Mouse (Mus musculus) adrenal gland, postnatal 4 days (tissue): Measurements from ENCODE around the gene Gpsm2. TPM values are rescaled to one million over a fixed set of nuclear protein-coding genes. Genes with fewer than 3 reads are reported as not detected.
"Not testable (repeated sequence)": the region's sequence is repeated elsewhere in the genome, so short reads cannot be mapped to it uniquely, and the experiment has no call there.

ENCODE experiments used
- DNase-seq, 2 experiments: peaks; one replicate each; pipeline ENCODE4 v3.0.0; 2021 to 2022; ENCODE audit warnings: low spot score in 2 of 2, mixed read lengths in 2 of 2
- total RNA-seq, 2 experiments: library from RNA; stranded (reverse); gene quantifications; 2 replicates each; pipeline ENCODE4 v1.2.3; 2021

Gpsm2 gene
- total RNA-seq, 2 experiments from 2014 or later = 18.4 to 24.6 TPM

DNA sequence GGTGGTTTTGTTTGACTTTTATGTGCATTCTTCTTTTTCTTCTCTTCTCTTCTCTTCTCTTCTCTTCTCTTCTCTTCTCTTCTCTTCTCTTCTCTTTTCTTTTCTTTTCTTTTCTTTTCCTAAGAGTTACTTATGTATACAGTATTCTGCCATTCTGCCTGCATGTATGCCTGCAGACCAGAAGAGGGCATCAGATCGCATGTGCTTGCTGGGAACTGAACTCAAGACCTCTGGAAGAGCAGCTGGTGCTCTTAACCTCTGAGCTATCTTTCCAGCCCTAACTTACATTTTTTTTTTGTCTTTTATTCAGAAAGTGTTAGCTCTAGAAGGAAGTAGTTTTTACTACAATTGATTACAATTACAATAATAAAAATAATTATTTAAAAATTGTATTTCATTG, 61.2 kb downstream of the Gpsm2 start:
- DNase-seq = no peak

DNA sequence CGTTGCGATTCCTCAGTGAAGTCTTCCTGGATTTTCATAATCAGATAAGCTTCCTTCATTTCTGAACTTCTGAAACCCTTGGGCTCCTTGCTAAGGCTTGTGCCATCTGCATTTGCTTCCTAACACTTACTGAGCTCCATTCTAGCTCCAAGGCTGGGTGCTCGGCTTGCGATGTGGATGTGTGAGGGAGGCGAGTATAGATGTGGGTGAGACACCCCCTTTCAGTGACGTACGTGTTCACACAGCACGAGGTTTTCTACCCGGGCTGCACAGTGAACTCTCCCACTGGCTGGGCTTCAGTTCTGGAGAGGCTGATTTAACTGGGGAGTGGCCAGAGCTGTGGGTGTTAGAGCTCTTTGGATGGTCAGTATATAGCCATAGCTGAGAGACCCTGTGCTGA, 63.5 kb downstream of the Gpsm2 start:
- no peak for DNase-seq

DNA sequence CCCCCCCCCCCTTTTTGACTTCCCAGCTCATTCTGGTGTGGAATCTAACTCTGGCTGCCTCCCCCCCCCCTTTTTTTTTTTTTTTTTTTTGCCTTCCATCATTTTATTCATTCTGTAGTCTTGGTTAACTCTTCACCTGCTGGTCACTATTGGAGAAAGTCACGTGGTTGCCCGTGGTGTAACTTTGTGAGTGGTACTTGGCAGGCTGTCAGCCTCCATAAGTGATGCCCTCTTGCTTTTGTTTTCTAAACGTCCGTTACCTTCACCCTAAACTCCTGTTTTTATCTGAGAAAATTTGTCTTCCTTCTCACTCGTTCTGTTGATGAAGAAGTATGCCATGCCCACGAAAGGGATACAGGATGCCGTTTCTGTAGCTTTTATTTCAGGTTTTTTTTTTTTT, 66.6 kb downstream of the Gpsm2 start:
- DNase-seq = no peak

DNA sequence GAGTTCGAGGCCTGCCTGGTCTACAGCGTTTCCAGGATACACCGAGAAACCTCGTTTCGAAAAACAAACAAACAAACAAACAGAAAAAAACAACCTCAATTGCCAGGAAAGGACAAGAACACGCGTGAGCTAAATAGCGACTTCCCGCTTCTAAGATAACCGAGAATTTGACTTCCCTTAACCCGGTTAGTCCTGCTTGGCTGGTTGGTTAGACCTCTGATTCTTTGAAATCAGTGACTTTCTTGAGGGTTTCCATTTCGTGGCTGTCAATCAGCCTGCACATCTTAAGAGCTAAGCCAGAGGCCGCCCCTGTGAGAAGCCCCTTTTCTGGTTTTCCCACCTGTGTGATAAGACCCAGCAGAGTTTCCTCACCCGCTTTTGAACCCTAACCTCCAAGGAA, 67.5 kb downstream of the Gpsm2 start:
- no peak for DNase-seq

DNA sequence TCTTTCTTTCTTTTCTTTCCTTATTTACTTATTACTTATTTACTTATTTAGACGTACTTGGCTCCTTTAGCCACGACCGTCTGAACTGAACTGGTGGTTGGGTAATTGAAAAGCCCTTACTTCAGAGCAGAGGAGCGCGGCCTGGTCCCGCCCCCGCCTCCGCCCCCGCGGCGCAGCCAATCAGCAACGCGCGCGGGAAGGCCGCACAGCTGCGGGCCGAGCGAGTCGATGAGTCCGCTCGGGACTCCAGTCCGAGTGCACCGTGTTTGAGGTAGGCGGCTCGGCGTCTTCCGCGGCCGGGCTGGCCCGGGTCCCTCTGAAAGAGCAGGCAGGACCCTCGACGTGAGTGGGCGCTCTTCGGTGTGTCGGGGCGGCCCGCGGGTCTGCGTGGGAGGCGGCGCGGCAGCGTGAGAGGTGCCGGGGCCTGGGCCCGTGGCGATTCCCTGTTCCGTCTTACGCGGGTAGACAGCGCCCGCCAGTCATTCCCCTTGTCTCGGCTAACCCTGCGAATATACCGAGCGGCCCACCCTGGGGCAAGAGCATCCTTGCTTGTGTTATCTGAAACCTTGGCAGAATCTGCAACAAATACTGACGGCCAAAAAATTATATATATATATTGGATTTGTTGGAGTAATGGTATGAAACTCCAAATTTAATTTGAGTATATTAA, 68.3 kb downstream of the Gpsm2 start, which contains the start of gene Clcc1:
Clcc1 (plus strand) TSS at position 204 of the 670 bp plus-strand sequence.
- peak; percentile 94 for DNase-seq

DNA sequence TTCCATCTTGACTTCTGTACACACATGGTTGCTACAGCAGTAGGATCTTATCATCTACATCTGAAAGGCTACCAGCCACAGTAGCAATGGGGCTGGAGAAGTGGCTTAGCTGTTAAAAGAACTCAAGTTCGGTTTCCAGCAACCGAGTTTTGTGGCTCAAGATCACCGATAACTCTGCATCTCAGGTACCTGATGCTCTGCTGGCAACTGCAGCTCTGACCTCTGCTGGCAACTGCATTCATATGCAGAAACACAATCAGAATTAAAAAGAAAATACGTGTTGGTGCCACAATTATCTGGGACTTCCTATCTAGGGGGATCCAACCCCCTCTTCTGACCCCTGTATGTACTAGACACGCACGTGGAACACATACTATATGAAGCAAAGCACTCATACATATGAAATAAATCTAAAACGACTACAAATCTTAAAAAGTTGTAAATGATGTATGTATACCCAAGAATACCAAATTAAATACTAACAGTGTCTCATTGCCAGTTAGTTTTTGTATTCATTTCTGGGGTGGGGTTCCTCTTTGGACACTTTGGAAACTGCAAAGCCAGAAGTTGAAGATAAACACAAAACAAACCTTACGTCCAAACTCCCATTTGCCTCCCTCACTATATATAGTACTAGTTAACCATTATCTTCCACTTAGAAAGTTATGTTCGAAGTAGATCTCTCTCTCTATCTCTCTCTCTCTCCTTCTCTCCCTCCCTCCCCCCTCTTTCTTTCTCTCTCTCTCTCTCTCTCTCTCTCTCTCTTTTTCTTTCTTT, 69.1 kb downstream of the Gpsm2 start:
- DNase-seq = no peak

DNA sequence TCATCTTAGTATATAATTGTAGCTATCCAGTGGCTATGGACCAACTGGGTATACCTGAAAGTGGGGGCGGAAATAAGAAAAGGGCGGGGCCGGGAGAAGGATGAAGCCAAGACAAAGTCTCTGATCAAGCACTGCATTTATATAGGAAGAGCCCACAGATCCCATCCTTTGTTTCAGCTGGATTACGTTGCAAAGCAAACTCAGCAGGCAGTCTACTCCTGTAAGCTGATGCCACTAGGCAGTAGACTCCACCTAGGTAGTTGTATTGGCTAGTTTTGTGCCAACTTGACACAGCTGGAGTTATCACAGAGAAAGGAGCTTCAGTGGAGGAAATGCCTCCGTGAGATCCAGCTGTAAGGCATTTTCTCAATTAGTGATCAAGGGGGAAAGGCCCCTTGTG, 74.4 kb downstream of the Gpsm2 start:
- not testable (repeated sequence) for DNase-seq

DNA sequence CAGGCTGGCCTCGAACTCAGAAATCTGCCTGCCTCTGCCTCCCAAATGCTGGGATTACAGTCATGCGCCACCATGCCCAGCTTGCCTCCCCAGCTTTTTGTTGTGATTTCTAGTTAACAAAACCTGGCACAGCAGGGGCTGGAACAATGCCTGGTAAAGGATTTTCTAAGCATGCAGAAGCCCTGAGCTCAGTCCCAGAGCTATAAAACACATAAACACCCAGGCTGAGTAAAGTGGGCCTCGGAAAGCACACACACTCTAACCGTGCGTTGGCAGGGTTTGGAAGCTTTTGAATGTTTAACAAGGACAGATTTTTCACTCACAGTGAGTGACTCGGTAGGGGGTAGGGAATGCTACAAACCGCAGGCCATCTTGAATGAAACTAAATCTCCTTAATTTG, 76.1 kb downstream of the Gpsm2 start:
- no peak for DNase-seq

DNA sequence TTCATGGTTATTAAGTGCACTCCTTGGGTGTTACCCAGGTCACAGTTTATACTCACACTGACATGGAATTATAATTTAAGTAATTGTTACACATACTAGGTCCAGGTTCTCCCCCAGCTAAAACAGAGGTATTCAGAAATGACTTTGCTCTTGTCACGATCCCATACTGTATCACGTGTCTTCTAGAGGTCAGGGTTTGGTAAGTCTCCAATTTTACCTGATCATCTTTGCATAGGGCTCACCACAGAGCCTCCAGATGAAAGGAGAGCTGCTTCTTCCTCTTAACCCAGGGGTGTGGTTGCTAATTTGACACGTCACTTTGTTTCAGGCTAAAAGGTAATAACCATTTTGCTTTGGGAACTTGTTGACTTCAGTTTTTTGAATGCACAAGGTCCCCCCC, 77.3 kb downstream of the Gpsm2 start:
- DNase-seq = no peak

DNA sequence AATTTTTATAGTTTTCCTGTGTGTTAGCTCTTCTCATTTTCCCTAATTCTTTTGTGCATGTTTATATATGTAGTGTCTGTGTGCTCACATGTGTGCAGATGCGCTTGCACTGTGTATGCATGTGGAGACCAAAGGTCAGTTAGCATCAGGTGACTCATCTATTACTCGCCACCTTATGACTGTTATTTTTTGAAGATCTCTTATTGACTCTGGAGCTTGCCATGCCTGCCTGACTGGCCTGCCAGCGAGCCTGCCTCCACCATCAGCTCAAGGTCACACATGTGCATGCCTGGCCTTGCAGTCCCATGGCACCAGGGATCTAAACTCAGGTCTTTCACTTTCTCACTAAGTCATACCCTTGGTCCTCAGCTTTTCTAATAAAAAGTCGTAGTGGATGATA, 81.1 kb downstream of the Gpsm2 start:
- DNase-seq = no peak

DNA sequence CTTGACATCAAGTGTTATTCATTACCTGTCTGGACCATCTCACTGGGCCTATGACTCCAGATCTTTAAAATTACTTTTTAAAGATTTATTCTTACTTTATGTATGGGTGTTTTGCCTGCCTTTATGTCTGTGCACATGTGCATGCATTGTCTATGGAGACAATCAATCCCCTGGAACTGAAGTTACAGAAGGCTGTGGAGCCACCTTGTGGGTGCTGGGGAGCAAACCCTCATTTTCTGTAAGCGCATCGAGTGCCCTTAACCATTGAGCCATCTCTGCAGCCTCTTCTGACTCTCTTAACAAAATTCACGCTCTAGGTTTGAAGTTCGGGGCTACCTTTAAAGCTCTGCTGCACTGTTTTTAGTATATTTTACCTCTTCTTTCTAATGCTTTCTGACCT, 82.7 kb downstream of the Gpsm2 start:
- no peak for DNase-seq

DNA sequence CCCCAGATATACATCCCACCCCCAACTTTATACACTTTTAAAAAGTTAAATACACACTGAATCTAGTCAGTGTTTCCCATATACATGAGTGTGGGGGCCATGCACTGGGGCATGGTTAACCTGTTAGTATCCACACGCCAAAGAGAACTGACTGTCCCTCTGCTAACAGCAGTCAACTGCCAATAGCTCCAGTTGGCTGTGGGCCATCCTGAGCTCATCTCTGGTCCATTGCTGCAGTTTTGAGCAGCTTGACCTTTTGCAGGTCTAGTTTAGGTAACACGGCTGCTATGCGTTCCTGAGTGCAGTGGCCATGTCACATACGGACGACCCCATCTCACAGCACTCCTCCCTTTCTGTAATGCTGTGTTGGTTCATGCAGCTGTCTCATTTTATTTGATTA, 87.3 kb downstream of the Gpsm2 start:
- no peak for DNase-seq

Other genes with a start within 250 kb of the Gpsm2 start
- gene 1700013F07Rik, start 188.2 kb downstream of the Gpsm2 start, total RNA-seq = not detected
- 1 to 10 TPM; 3.6 to 8.0 TPM for gene 5330417C22Rik, start 185.8 kb downstream of the Gpsm2 start, total RNA-seq
- 10 to 100 TPM; 50.9 to 51.0 TPM for gene Tmem167b, start 159.8 kb downstream of the Gpsm2 start, total RNA-seq
- 10 to 100 TPM; 18.2 to 25.2 TPM for gene Taf13, start 150.6 kb downstream of the Gpsm2 start, total RNA-seq
- gene Wdr47, start 131.0 kb downstream of the Gpsm2 start, total RNA-seq = 10 to 100 TPM; 10.8 to 11.4 TPM
- 10 to 100 TPM; 51.6 to 53.6 TPM for gene Clcc1, start 68.4 kb downstream of the Gpsm2 start, total RNA-seq
- gene Aknad1, start 17.3 kb upstream of the Gpsm2 start, total RNA-seq = under 1 TPM in 1 of 2 experiments, not detected in 1; 0.08 TPM
- gene Stxbp3, start 118.2 kb upstream of the Gpsm2 start, total RNA-seq = 10 to 100 TPM; 48.6 to 51.5 TPM
- 1 to 10 TPM; 1.5 to 1.7 TPM for gene Fndc7, start 167.7 kb upstream of the Gpsm2 start, total RNA-seq
- 10 to 100 TPM; 80.4 to 83.0 TPM for gene Prpf38b, start 189.4 kb upstream of the Gpsm2 start, total RNA-seq
- under 1 TPM in 1 of 2 experiments, not detected in 1; 0.20 TPM for gene Henmt1, start 217.6 kb upstream of the Gpsm2 start, total RNA-seq
- gene Gm9857, start 218.1 kb upstream of the Gpsm2 start, total RNA-seq = not detected